Comparison of ENCODE assay signal across 13 mouse cellular contexts in the genomic region with DNA sequence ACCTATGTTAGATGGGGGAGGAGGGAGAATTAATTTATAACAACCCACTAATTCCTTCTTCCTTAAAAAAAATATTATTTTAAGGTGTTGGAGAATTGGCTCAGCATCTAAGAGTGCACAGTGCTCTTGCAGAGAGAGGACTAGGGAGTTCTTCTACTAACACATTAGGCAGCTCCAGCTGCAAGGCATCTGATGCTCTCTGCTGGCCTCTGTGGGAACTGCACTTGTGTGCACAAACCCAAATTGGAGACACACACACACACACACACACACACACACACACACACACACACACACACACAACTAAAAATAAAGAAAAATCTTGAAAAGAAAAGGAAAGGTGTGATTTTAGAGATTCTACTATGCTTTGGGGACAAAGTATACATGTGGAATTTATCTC.
A peak's percentile ranks its signal among the peaks of the same experiment; 100 is the strongest.
DNase-seq lines count a peak whose midpoint lies in the region; ATAC-seq and TF ChIP-seq lines count a peak whose summit lies in the region.
"Had no signal": no experiment of that assay in that cellular context is flagged by ENCODE, and none has a peak within 500 bp of the region (broad histone marks: within the 10 kb centered on the region; RNA-seq: fewer than 3 reads in every experiment).

No protein-coding gene starts in this region.

- H3K4me1 ChIP-seq in stomach, postnatal 0 days (replicated peaks; ENCODE audit: control insufficient read depth, insufficient read depth) = no peaks in the 10 kb centered on the region
- H3K4me1 ChIP-seq: liver, embryonic 15.5 days; midbrain, embryonic 13.5 days; neural tube, embryonic 13.5 days had no signal

- H3K9ac ChIP-seq in stomach, postnatal 0 days (ENCODE audit: low read length) = no peak overlapping the region
- H3K9ac ChIP-seq: liver, embryonic 15.5 days; midbrain, embryonic 13.5 days; neural tube, embryonic 13.5 days had no signal

- H3K9me3 ChIP-seq in stomach, postnatal 0 days (ENCODE audit: control insufficient read depth, low read length) = no peaks in the 10 kb centered on the region
- H3K9me3 ChIP-seq: liver, embryonic 15.5 days; midbrain, embryonic 13.5 days; neural tube, embryonic 13.5 days had no signal

- DNase-seq in adrenal gland, postnatal 14 days = peak; percentile 24
- DNase-seq in adrenal gland, postnatal 4 days (ENCODE audit: low spot score in 2 of 2) = no peak
- peak; percentile 44 to 45 for DNase-seq in kidney, postnatal 4 days
- DNase-seq in kidney, postnatal 25 days = no peak
- DNase-seq in right cerebral cortex, postnatal 4 days = peak; percentile 19
- DNase-seq in right cerebral cortex, postnatal 10 days (ENCODE audit: low spot score in 2 of 2) = no peak
- no peak for DNase-seq in stomach, postnatal 0 days (ENCODE audit: low spot score)
- DNase-seq in frontal cortex, adult 2 months (ENCODE audit: extremely low spot score in 1 of 2, low spot score in 1 of 2) = no peak
- DNase-seq: right cerebral cortex, adult 18-20 months had no signal

- no peak overlapping the region for H3K4me3 ChIP-seq in stomach, postnatal 0 days (ENCODE audit: low read depth, low read length)
- H3K4me3 ChIP-seq: liver, embryonic 15.5 days; midbrain, embryonic 13.5 days; neural tube, embryonic 13.5 days had no signal

- no peak overlapping the region for H3K4me2 ChIP-seq in stomach, postnatal 0 days (replicated peaks; ENCODE audit: low read depth)
- H3K4me2 ChIP-seq: liver, embryonic 15.5 days; midbrain, embryonic 13.5 days; neural tube, embryonic 13.5 days had no signal

- H3K27ac ChIP-seq in stomach, postnatal 0 days (replicated peaks) = no peak overlapping the region
- H3K27ac ChIP-seq: liver, embryonic 15.5 days; midbrain, embryonic 13.5 days; neural tube, embryonic 13.5 days had no signal

- no peaks in the 10 kb centered on the region for H3K36me3 ChIP-seq in stomach, postnatal 0 days (ENCODE audit: control insufficient read depth, insufficient read depth, low read length)
- H3K36me3 ChIP-seq: liver, embryonic 15.5 days; midbrain, embryonic 13.5 days; neural tube, embryonic 13.5 days had no signal

- TF ChIP-seq CTCF in stomach, postnatal 0 days (IDR thresholded peaks at IDR 0.05; ENCODE audit: low read depth) = peak; percentile 57

- no peaks in the 10 kb centered on the region for H3K27me3 ChIP-seq in stomach, postnatal 0 days (ENCODE audit: control insufficient read depth, insufficient read depth, low read length)
- H3K27me3 ChIP-seq: liver, embryonic 15.5 days had no signal

- TF ChIP-seq EP300 in stomach, postnatal 0 days (optimal IDR thresholded peaks at IDR 0.05) = no peak

- no peak for ATAC-seq in stomach, postnatal 0 days (ENCODE audit: low FRiP score, low TSS enrichment)
- ATAC-seq: inflammation-experienced regulatory T-cells, adult 6 months; midbrain, embryonic 13.5 days had no signal

Comparison
In these comparisons a context has a peak if more than half of its experiments do, and no peak if none do; other contexts are left out.
1. DNase-seq: peak in adrenal gland, postnatal 14 days (single experiment), kidney, postnatal 4 days (2 of 2) and right cerebral cortex, postnatal 4 days (single experiment); none in adrenal gland, postnatal 4 days (0 of 2), kidney, postnatal 25 days (0 of 2), right cerebral cortex, postnatal 10 days (0 of 2), stomach, postnatal 0 days (single experiment) and frontal cortex, adult 2 months (0 of 2).